Mouse (Mus musculus) MEL (cell line): ENCODE results near the gene Sult6b1. TPM values are rescaled to one million over a fixed set of nuclear protein-coding genes. Genes with fewer than 3 reads are reported as not detected.

Source experiments
- DNase-seq: peaks from one replicate; pipeline ENCODE4 v3.0.0; 2011; ENCODE audit warnings: low read depth, low spot score
- H3K27ac ChIP-seq: 2 replicates; pipeline ENCODE4 v1.5.1; 2012; ENCODE audit warnings: low read depth, mild to moderate bottlenecking, control low read depth, low read length, moderate library complexity; ENCODE audit not compliant: control insufficient read depth
- H3K27me3 ChIP-seq, 2 experiments: fragments of 150-350 bp in 1 of 2; sonication (generic) in 1 of 2; 2 replicates each; pipeline ENCODE4 v1.6.1; 2012; ENCODE audit warnings: low read length in 2 of 2, mild to moderate bottlenecking in 2 of 2, improper control_type of control experiment in 1 of 2, moderate library complexity in 1 of 2; ENCODE audit not compliant: insufficient read depth in 2 of 2, control insufficient read depth in 1 of 2
- H3K36me3 ChIP-seq, 2 experiments: 2 replicates each; pipeline ENCODE4 v1.6.1; 2012 to 2014; ENCODE audit warnings: low read length in 2 of 2, improper control_type of control experiment in 1 of 2, inconsistent platforms in 1 of 2, mild to moderate bottlenecking in 1 of 2; ENCODE audit not compliant: insufficient read depth in 2 of 2, control insufficient read depth in 1 of 2
- H3K4me1 ChIP-seq, 2 experiments: fragments of 150-350 bp in 1 of 2; sonication (generic) in 1 of 2; 2 replicates each; pipeline ENCODE4 v1.6.1; 2012; ENCODE audit warnings: low read length in 2 of 2, improper control_type of control experiment in 1 of 2, mild to moderate bottlenecking in 1 of 2; ENCODE audit not compliant: insufficient read depth in 2 of 2, control insufficient read depth in 1 of 2
- H3K4me3 ChIP-seq, 2 experiments: fragments of 150-350 bp in 1 of 2; sonication (generic) in 1 of 2; 2 replicates each; pipeline ENCODE4 v1.5.1; 2012; ENCODE audit warnings: low read depth in 2 of 2, low read length in 2 of 2, mild to moderate bottlenecking in 2 of 2, moderate library complexity in 2 of 2, control low read depth in 1 of 2, improper control_type of control experiment in 1 of 2; ENCODE audit not compliant: control insufficient read depth in 1 of 2, insufficient read depth in 1 of 2
- H3K79me2 ChIP-seq: 2 replicates; pipeline ENCODE4 v1.6.1; 2012; ENCODE audit warnings: mild to moderate bottlenecking, low read length, moderate library complexity; ENCODE audit not compliant: control insufficient read depth, poor library complexity, insufficient read depth
- H3K9ac ChIP-seq: 2 replicates; pipeline ENCODE4 v1.6.1; 2012; ENCODE audit warnings: low read depth, mild to moderate bottlenecking, control low read depth, low read length, moderate library complexity; ENCODE audit not compliant: control insufficient read depth, poor library complexity, severe bottlenecking
- H3K9me3 ChIP-seq: fragments of 150-350 bp; sonication (generic); replicated peaks from 2 replicates; pipeline ENCODE4 v1.6.1; 2012; ENCODE audit warnings: mild to moderate bottlenecking, low read length, improper control_type of control experiment, moderate library complexity; ENCODE audit not compliant: insufficient read depth
- BHLHE40 ChIP-seq: IDR thresholded peaks from 2 replicates; pipeline ENCODE4 v1.6.1; 2012; ENCODE audit warnings: low read depth, mild to moderate bottlenecking, inconsistent platforms, low read length, improper control_type of control experiment, borderline replicate concordance
- CHD2 ChIP-seq: IDR thresholded peaks from 2 replicates; pipeline ENCODE4 v1.6.1; 2011; ENCODE audit warnings: low read length, improper control_type of control experiment
- ELF1 ChIP-seq: IDR thresholded peaks from 2 replicates; pipeline ENCODE4 v1.6.1; 2014; ENCODE audit warnings: low read depth, mild to moderate bottlenecking, inconsistent platforms, low read length, improper control_type of control experiment, moderate library complexity
- EP300 ChIP-seq, 2 experiments: IDR thresholded peaks; 2 replicates each; pipeline ENCODE4 v1.6.1; 2011; ENCODE audit warnings: improper control_type of control experiment in 2 of 2, low read length in 2 of 2, low read depth in 1 of 2, mild to moderate bottlenecking in 1 of 2
- GABPA ChIP-seq: IDR thresholded peaks from 2 replicates; pipeline ENCODE4 v1.6.1; 2012; ENCODE audit warnings: low read depth, mild to moderate bottlenecking, inconsistent platforms, low read length, improper control_type of control experiment, moderate library complexity
- JUND ChIP-seq: IDR thresholded peaks from 2 replicates; pipeline ENCODE4 v1.6.1; 2011; ENCODE audit warnings: low read depth, mild to moderate bottlenecking, improper control_type of control experiment, low read length
- MAX ChIP-seq: IDR thresholded peaks from 2 replicates; pipeline ENCODE4 v1.6.1; 2011; ENCODE audit warnings: low read length, improper control_type of control experiment
- MAZ ChIP-seq: IDR thresholded peaks from 2 replicates; pipeline ENCODE4 v1.6.1; 2012; ENCODE audit warnings: low read depth, mild to moderate bottlenecking, inconsistent platforms, low read length, improper control_type of control experiment
- MXI1 ChIP-seq: IDR thresholded peaks from 2 replicates; pipeline ENCODE4 v1.6.1; 2011; ENCODE audit warnings: mild to moderate bottlenecking, low read depth, low read length, improper control_type of control experiment
- NRF1 ChIP-seq: IDR thresholded peaks from 2 replicates; pipeline ENCODE4 v1.6.1; 2014; ENCODE audit warnings: low read depth, mild to moderate bottlenecking, inconsistent platforms, low read length, improper control_type of control experiment, moderate library complexity; ENCODE audit not compliant: poor library complexity, insufficient read depth, severe bottlenecking
- POLR2A ChIP-seq, 2 experiments: IDR thresholded peaks; 2 replicates each; pipeline ENCODE4 v1.6.1; 2011 to 2012; ENCODE audit warnings: low read length in 2 of 2, mild to moderate bottlenecking in 2 of 2, control low read depth in 1 of 2, improper control_type of control experiment in 1 of 2, low read depth in 1 of 2, moderate library complexity in 1 of 2; ENCODE audit not compliant: control insufficient read depth in 1 of 2, insufficient read depth in 1 of 2, poor library complexity in 1 of 2
- SMC3 ChIP-seq: IDR thresholded peaks from 2 replicates; pipeline ENCODE4 v1.6.1; 2011; ENCODE audit warnings: low read depth, low read length, improper control_type of control experiment
- UBTF ChIP-seq: IDR thresholded peaks from 2 replicates; pipeline ENCODE4 v1.6.1; 2012; ENCODE audit warnings: low read depth, mild to moderate bottlenecking, inconsistent platforms, low read length, improper control_type of control experiment, moderate library complexity, borderline replicate concordance; ENCODE audit not compliant: insufficient read depth
- USF1 ChIP-seq: IDR thresholded peaks from 2 replicates; pipeline ENCODE4 v1.6.1; 2014; ENCODE audit warnings: low read depth, mild to moderate bottlenecking, inconsistent platforms, low read length, improper control_type of control experiment, moderate library complexity
- USF2 ChIP-seq, 2 experiments: IDR thresholded peaks; 2 replicates each; pipeline ENCODE4 v1.6.1; 2011 to 2012; ENCODE audit warnings: improper control_type of control experiment in 2 of 2, low read length in 2 of 2, borderline replicate concordance in 1 of 2, inconsistent platforms in 1 of 2, low read depth in 1 of 2, mild to moderate bottlenecking in 1 of 2; ENCODE audit not compliant: insufficient read depth in 1 of 2
- ZC3H11A ChIP-seq: IDR thresholded peaks from 2 replicates; pipeline ENCODE4 v1.6.1; 2012; ENCODE audit warnings: low read depth, mild to moderate bottlenecking, inconsistent platforms, low read length, improper control_type of control experiment
- ZKSCAN1 ChIP-seq: IDR thresholded peaks from 2 replicates; pipeline ENCODE4 v1.6.1; 2012; ENCODE audit warnings: low read depth, mild to moderate bottlenecking, inconsistent platforms, low read length, improper control_type of control experiment, moderate library complexity
- ZNF384 ChIP-seq: IDR thresholded peaks from 2 replicates; pipeline ENCODE4 v1.6.1; 2012; ENCODE audit warnings: low read depth, mild to moderate bottlenecking, inconsistent platforms, low read length, improper control_type of control experiment
- polyA plus RNA-seq, 2 experiments: library from polyadenylated mRNA; stranded (reverse) in 1 of 2; unstranded in 1 of 2; fragments of >175 nt in 1 of 2; fragments of >200 nt in 1 of 2; gene quantifications; 2 replicates each; pipeline versions ENCODE4 v1.2.1 to v1.2.4; 2012; ENCODE audit warnings: low replicate concordance in 2 of 2, low read depth in 1 of 2; ENCODE audit not compliant: insufficient read length in 2 of 2, insufficient read depth in 1 of 2, missing spikeins in 1 of 2
- total RNA-seq: library from RNA; depleted of rRNA; stranded (reverse); fragments of 300-350 nt; gene quantifications from 2 replicates; pipeline ENCODE4 v1.2.3, GENCODE M21; 2012

Gene Sult6b1
- total and polyA plus RNA-seq, 3 experiments, result 0.29 TPM; not detected in 2

GRCm38 (mm10) chr17:78952070-78952469, 45.3 kb upstream of the Sult6b1 start:
- Histone ChIP-seq H3K27me3 (no peaks in the 10 kb centered on the region; a peak in 1 of 4 replicates), H3K4me1 (no peaks in the 10 kb centered on the region), H3K4me3 (no peak overlapping the region), H3K79me2 (no peaks in the 10 kb centered on the region), H3K9me3 (no peaks in the 10 kb centered on the region), H3K9ac (no peak overlapping the region), H3K36me3 (no peaks in the 10 kb centered on the region), H3K27ac (no peak overlapping the region)
- no peak for TF ChIP-seq CHD2
- TF ChIP-seq MAX, result no peak
- no peak for TF ChIP-seq ZC3H11A
- no peak for DNase-seq

- H3K27ac ChIP-seq, result no peak overlapping the region
- no peak overlapping the region for H3K9ac ChIP-seq
- no peak overlapping the region for H3K4me3 ChIP-seq
- H3K4me1 ChIP-seq, result no peaks in the 10 kb centered on the region
- DNase-seq, result no peak
- no peaks in the 10 kb centered on the region for H3K79me2 ChIP-seq
- TF ChIP-seq MXI1 (no peak), NRF1 (no peak), SMC3 (no peak), BHLHE40 (no peak), GABPA (no peak), EP300 (IDR thresholded peaks at IDR 0.05; ENCODE audit: low read depth in 1 of 2, low read length in 2 of 2) (no peak), USF1 (no peak), UBTF (no peak), ZC3H11A (no peak), ZKSCAN1 (no peak), ELF1 (no peak), USF2 (IDR thresholded peaks at IDR 0.05; ENCODE audit: borderline replicate concordance in 1 of 2, insufficient read depth in 1 of 2, low read depth in 1 of 2, low read length in 2 of 2) (no peak), MAZ (no peak), POLR2A (IDR thresholded peaks at IDR 0.05; ENCODE audit: control insufficient read depth in 1 of 2, insufficient read depth in 1 of 2, low read depth in 1 of 2, low read length in 2 of 2, poor library complexity in 1 of 2) (no peak), JUND (no peak), ZNF384 (no peak)
- no peaks in the 10 kb centered on the region for H3K27me3 ChIP-seq
- no peaks in the 10 kb centered on the region for H3K36me3 ChIP-seq
- H3K9me3 ChIP-seq, result no peaks in the 10 kb centered on the region
Observed at GRCm38 (mm10) chr17:78951225-78951624, 44.4 kb upstream of the Sult6b1 start.
